Mouse (Mus musculus) stomach, postnatal 0 days (tissue): ENCODE results near the gene Cfap300. TPM values are rescaled to one million over a fixed set of nuclear protein-coding genes. Genes with fewer than 3 reads are reported as not detected.

Experiments
- ATAC-seq: fragments of 200-750 bp; cut with Nextera tagmentation; 2 replicates; pipeline ENCODE4 v1.8.0; 2017; ENCODE audit not compliant: low FRiP score, low TSS enrichment
- DNase-seq: peaks from one replicate; pipeline ENCODE4 v3.0.0-alpha.2; 2016; ENCODE audit warnings: low spot score
- H3K27ac ChIP-seq: fragments of 300-500 bp; sonication (generic); replicated peaks from 2 replicates; pipeline ENCODE4 v1.5.1; 2014; ENCODE audit warnings: mild to moderate bottlenecking, control low read depth
- H3K27me3 ChIP-seq: fragments of 300-500 bp; sonication (generic); 2 replicates; pipeline ENCODE4 v1.6.1; 2014; ENCODE audit warnings: low read length; ENCODE audit not compliant: control insufficient read depth, insufficient read depth
- H3K36me3 ChIP-seq: fragments of 300-500 bp; sonication (generic); 2 replicates; pipeline ENCODE4 v1.6.1; 2014; ENCODE audit warnings: low read length, mixed read lengths; ENCODE audit not compliant: control insufficient read depth, insufficient read depth
- H3K4me1 ChIP-seq: fragments of 300-500 bp; sonication (generic); replicated peaks from 2 replicates; pipeline ENCODE4 v1.6.1; 2014; ENCODE audit warnings: antibody characterized with exemption; ENCODE audit not compliant: control insufficient read depth, insufficient read depth
- H3K4me2 ChIP-seq: fragments of 300-500 bp; sonication (generic); replicated peaks from 2 replicates; pipeline ENCODE4 v1.6.1; 2014; ENCODE audit warnings: low read depth, mild to moderate bottlenecking, control low read depth, moderate library complexity
- H3K4me3 ChIP-seq: fragments of 300-500 bp; sonication (generic); 2 replicates; pipeline ENCODE4 v1.5.1; 2014; ENCODE audit warnings: low read depth, low read length, control low read depth
- H3K9ac ChIP-seq: fragments of 300-500 bp; sonication (generic); 2 replicates; pipeline ENCODE4 v1.6.1; 2014; ENCODE audit warnings: mild to moderate bottlenecking, low read length, control low read depth, mixed read lengths
- H3K9me3 ChIP-seq: fragments of 300-500 bp; sonication (generic); 2 replicates; pipeline ENCODE4 v1.6.1; 2016; ENCODE audit warnings: low read length; ENCODE audit not compliant: control insufficient read depth
- CTCF ChIP-seq: IDR thresholded peaks from 2 replicates; pipeline ENCODE4 v1.5.1; 2016; ENCODE audit warnings: antibody characterized with exemption, low read depth, mild to moderate bottlenecking, moderate library complexity
- EP300 ChIP-seq: optimal IDR thresholded peaks from 2 replicates; pipeline ENCODE3; 2016; ENCODE audit warnings: antibody characterized with exemption
- WGBS: fragments of 180-500 bp; shearing (Covaris S2); extraction: QIAGEN DNeasy Blood & Tissue Kit; methylation state at CpG from one replicate; pipeline ENCODE4 v1.1.7; 2014; 5-methylcytosine and 5-hydroxymethylcytosine counted together
- polyA plus RNA-seq: library from polyadenylated mRNA; unstranded; fragments of >200 nt; fragmentation: Nextera tagmentation; extraction: Ambion mirVana; gene quantifications from 2 replicates; pipeline ENCODE4 v1.2.1, GENCODE M21; 2015

Cfap300 gene
- polyA plus RNA-seq, 1 experiment from 2014 or later, result 3.3 TPM

GRCm38 (mm10) chr9:7980162-7980561, 62.5 kb downstream of the Cfap300 start:
- H3K4me3 ChIP-seq, result no peak overlapping the region
- no peaks in the 10 kb centered on the region for H3K36me3 ChIP-seq
- no peak for ATAC-seq
- 47% methylated on average over 2 of the region's 2 CpGs for WGBS
- no peaks in the 10 kb centered on the region for H3K9me3 ChIP-seq
- H3K4me2 ChIP-seq, result no peak overlapping the region
- TF ChIP-seq EP300 (no peak), CTCF (no peak)
- H3K4me1 ChIP-seq, result no peaks in the 10 kb centered on the region; the same call in 1 of the 2 replicates
- DNase-seq, result no peak
- no peaks in the 10 kb centered on the region for H3K27me3 ChIP-seq
- H3K27ac ChIP-seq, result no peak overlapping the region
- H3K9ac ChIP-seq, result no peak overlapping the region

- Histone ChIP-seq H3K4me1 (no peaks in the 10 kb centered on the region; the same call in 1 of the 2 replicates), H3K36me3 (no peaks in the 10 kb centered on the region), H3K4me2 (no peak overlapping the region), H3K4me3 (no peak overlapping the region), H3K27ac (0 out of 2 replicates have a peak overlapping the region, but pooled peaks have one; percentile 30), H3K27me3 (no peaks in the 10 kb centered on the region), H3K9me3 (no peaks in the 10 kb centered on the region), H3K9ac (no peak overlapping the region)
- no peak for DNase-seq
- ATAC-seq, result no peak
- 71% methylated on average over 11 of the region's 11 CpGs for WGBS
- TF ChIP-seq EP300, result no peak
Observed at GRCm38 (mm10) chr9:7979153-7979916, 63.3 kb downstream of the Cfap300 start.

GRCm38 (mm10) chr9:7978502-7978901, 64.1 kb downstream of the Cfap300 start:
- DNase-seq, result no peak
- H3K36me3 ChIP-seq, result no peaks in the 10 kb centered on the region
- H3K27me3 ChIP-seq, result no peaks in the 10 kb centered on the region
- no peak overlapping the region for H3K9ac ChIP-seq
- TF ChIP-seq CTCF (peak; percentile 60), EP300 (no peak)
- H3K4me1 ChIP-seq, result no peaks in the 10 kb centered on the region; the same call in 1 of the 2 replicates
- no peak overlapping the region for H3K4me3 ChIP-seq
- no peaks in the 10 kb centered on the region for H3K9me3 ChIP-seq
- ATAC-seq, result no peak
- no peak overlapping the region for H3K27ac ChIP-seq
- WGBS, result 86% methylated on average over 3 of the region's 3 CpGs
- no peak overlapping the region for H3K4me2 ChIP-seq

- ATAC-seq, result peak; percentile 83
- TF ChIP-seq EP300, result no peak
- no peak for TF ChIP-seq CTCF
- Histone ChIP-seq H3K36me3 (no peaks in the 10 kb centered on the region), H3K4me1 (no peaks in the 10 kb centered on the region), H3K9ac (no peak overlapping the region), H3K4me2 (no peak overlapping the region), H3K27ac (no peak overlapping the region), H3K4me3 (no peak overlapping the region), H3K27me3 (no peaks in the 10 kb centered on the region), H3K9me3 (no peaks in the 10 kb centered on the region)
- peak; percentile 25 for DNase-seq
- WGBS, result 63% methylated on average over 5 of the region's 5 CpGs
Observed at GRCm38 (mm10) chr9:7977587-7977986, 65.0 kb downstream of the Cfap300 start.

GRCm38 (mm10) chr9:7971993-7972392, 70.6 kb downstream of the Cfap300 start:
- Histone ChIP-seq H3K4me1 (no peaks in the 10 kb centered on the region), H3K4me2 (no peak overlapping the region), H3K4me3 (no peak overlapping the region), H3K27me3 (no peaks in the 10 kb centered on the region), H3K36me3 (no peaks in the 10 kb centered on the region), H3K9ac (no peak overlapping the region), H3K27ac (no peak overlapping the region), H3K9me3 (no peaks in the 10 kb centered on the region)
- whole genome bisulfite sequencing, result 74% methylated on average over 2 of the region's 2 CpGs
- DNase-seq (no peak), ATAC-seq (no peak)
- TF ChIP-seq CTCF (no peak), EP300 (no peak)

Other genes starting within 250 kb of the Cfap300 start
- 17.2 and 20.0 TPM in 2 replicates for gene Birc2, start 205.8 kb downstream of the Cfap300 start, polyA plus RNA-seq
- gene Birc3, start 169.6 kb downstream of the Cfap300 start, polyA plus RNA-seq, result 5.1 and 5.2 TPM in 2 replicates
- gene Yap1, start 38.2 kb downstream of the Cfap300 start, polyA plus RNA-seq, result 13.6 and 16.0 TPM in 2 replicates
- gene Cep126, start 91.5 kb upstream of the Cfap300 start, polyA plus RNA-seq, result 0.49 and 0.57 TPM in 2 replicates